Mouse (Mus musculus) midbrain, embryonic 12.5 days (tissue): Measurements from ENCODE around the gene 2810408A11Rik. TPM values are rescaled to one million over a fixed set of nuclear protein-coding genes. Genes with fewer than 3 reads are reported as not detected.

Experiments
- ATAC-seq: fragments of 200-750 bp; cut with Nextera tagmentation; 2 replicates; pipeline ENCODE4 v1.8.0; 2017; ENCODE audit warnings: low read depth, moderate TSS enrichment, moderate library complexity; ENCODE audit not compliant: low FRiP score
- H3K27ac ChIP-seq: fragments of 300-500 bp; sonication (generic); replicated peaks from 2 replicates; pipeline ENCODE4 v1.5.1; 2016; ENCODE audit warnings: mild to moderate bottlenecking
- H3K27me3 ChIP-seq: fragments of 300-500 bp; sonication (generic); 2 replicates; pipeline ENCODE4 v1.6.1; 2016; ENCODE audit warnings: mild to moderate bottlenecking
- H3K36me3 ChIP-seq: fragments of 300-500 bp; sonication (generic); 2 replicates; pipeline ENCODE4 v1.6.1; 2016
- H3K4me1 ChIP-seq: fragments of 300-500 bp; sonication (generic); 2 replicates; pipeline ENCODE4 v1.6.1; 2016
- H3K4me2 ChIP-seq: fragments of 300-500 bp; sonication (generic); replicated peaks from 2 replicates; pipeline ENCODE4 v1.6.1; 2016; ENCODE audit warnings: mild to moderate bottlenecking, moderate library complexity
- H3K4me3 ChIP-seq: fragments of 300-500 bp; sonication (generic); 2 replicates; pipeline ENCODE4 v1.5.1; 2016; ENCODE audit warnings: mild to moderate bottlenecking
- H3K9ac ChIP-seq: fragments of 300-500 bp; sonication (generic); replicated peaks from 2 replicates; pipeline ENCODE4 v1.6.1; 2016; ENCODE audit warnings: mild to moderate bottlenecking, moderate library complexity
- H3K9me3 ChIP-seq: fragments of 300-500 bp; sonication (generic); 2 replicates; pipeline ENCODE4 v1.6.1; 2016; ENCODE audit warnings: mild to moderate bottlenecking
- WGBS: fragments of 180-500 bp; shearing (Covaris S2); methylation state at CpG from one replicate; pipeline ENCODE4 v1.1.7; 2016; 5-methylcytosine and 5-hydroxymethylcytosine counted together
- polyA plus RNA-seq: library from polyadenylated mRNA; unstranded; fragments of >200 nt; fragmentation: Nextera tagmentation; extraction: Ambion mirVana; gene quantifications from 2 replicates; pipeline ENCODE4 v1.2.1, GENCODE M21; 2016

2810408A11Rik gene
- 21.8 and 23.2 TPM in 2 replicates for polyA plus RNA-seq

GRCm38 (mm10) chr11:69900471-69901405 is at the start of gene 2810408A11Rik, which contains the start of gene Neurl4:
Gene 2810408A11Rik (minus strand): TSS chr11:69900987.
Gene Neurl4 (plus strand): TSS chr11:69901072.
- WGBS = under 1% methylated on average over 38 of the region's 38 CpGs
- peak within 1 kb of the TSS; percentile 95 for H3K9ac ChIP-seq
- H3K4me2 ChIP-seq = peak within 1 kb of the TSS; percentile 82
- H3K9me3 ChIP-seq = no peaks in the 10 kb centered on the region
- ATAC-seq = peak; percentile 91
- peak within 1 kb of the TSS; percentile 94 for H3K4me3 ChIP-seq
- H3K4me1 ChIP-seq = peaks cover 27% of the 10 kb centered on the region
- no peaks in the 10 kb centered on the region for H3K27me3 ChIP-seq
- H3K27ac ChIP-seq = peak within 1 kb of the TSS; percentile 96
- peaks cover 28% of the 10 kb centered on the region for H3K36me3 ChIP-seq

GRCm38 (mm10) chr11:69948763-69949150 is 48.0 kb upstream of the 2810408A11Rik start:
- peak; percentile 63 for ATAC-seq
- Histone ChIP-seq H3K9ac (peak overlapping the region; percentile 47), H3K27ac (peak overlapping the region; percentile 69), H3K36me3 (peaks cover 10% of the 10 kb centered on the region; the same call in 1 of the 2 replicates), H3K9me3 (no peaks in the 10 kb centered on the region), H3K4me2 (peak overlapping the region; percentile 64), H3K27me3 (peaks cover 11% of the 10 kb centered on the region), H3K4me3 (peak overlapping the region; percentile 49), H3K4me1 (peaks cover 17% of the 10 kb centered on the region)
- WGBS = under 1% methylated on average over 14 of the region's 14 CpGs

GRCm38 (mm10) chr11:69948066-69948762 is 47.4 kb upstream of the 2810408A11Rik start, which contains the start of gene Slc2a4:
Gene Slc2a4 (minus strand): TSS chr11:69948188.
- Histone ChIP-seq H3K27me3 (peaks cover 11% of the 10 kb centered on the region), H3K4me1 (peaks cover 17% of the 10 kb centered on the region), H3K27ac (peak within 1 kb of the TSS; percentile 69), H3K4me3 (peak within 1 kb of the TSS; percentile 49), H3K4me2 (peak within 1 kb of the TSS; percentile 64), H3K9ac (peak within 1 kb of the TSS; percentile 47), H3K36me3 (peaks cover 10% of the 10 kb centered on the region; the same call in 1 of the 2 replicates), H3K9me3 (no peaks in the 10 kb centered on the region)
- ATAC-seq = peak; percentile 93
- WGBS = under 1% methylated on average over 33 of the region's 34 CpGs

GRCm38 (mm10) chr11:69947337-69948065 is 46.7 kb upstream of the 2810408A11Rik start:
- no peak overlapping the region for H3K27ac ChIP-seq
- ATAC-seq = peak; percentile 56
- peaks cover 10% of the 10 kb centered on the region; the same call in 1 of the 2 replicates for H3K36me3 ChIP-seq
- no peaks in the 10 kb centered on the region for H3K9me3 ChIP-seq
- peak overlapping the region; percentile 49 for H3K4me3 ChIP-seq
- peaks cover 17% of the 10 kb centered on the region for H3K4me1 ChIP-seq
- peaks cover 11% of the 10 kb centered on the region for H3K27me3 ChIP-seq
- WGBS = 3% methylated on average over 29 of the region's 29 CpGs
- H3K4me2 ChIP-seq = peak overlapping the region; percentile 64
- peak overlapping the region; percentile 45; the same call in 1 of the 2 replicates for H3K9ac ChIP-seq

- WGBS = 93% methylated on average over 18 of the region's 18 CpGs
- H3K9me3 ChIP-seq = no peaks in the 10 kb centered on the region
Measured at GRCm38 (mm10) chr11:69945997-69946891, 45.5 kb upstream of the 2810408A11Rik start.

GRCm38 (mm10) chr11:69945216-69945615 is 44.4 kb upstream of the 2810408A11Rik start:
- Histone ChIP-seq H3K9me3 (no peaks in the 10 kb centered on the region), H3K27me3 (peaks cover 9% of the 10 kb centered on the region), H3K4me2 (no peak overlapping the region), H3K9ac (no peak overlapping the region), H3K4me1 (peaks cover 17% of the 10 kb centered on the region), H3K27ac (no peak overlapping the region), H3K4me3 (no peak overlapping the region), H3K36me3 (peaks cover 10% of the 10 kb centered on the region; the same call in 1 of the 2 replicates)
- ATAC-seq = no peak
- WGBS = 75% methylated on average over 13 of the region's 13 CpGs

More at GRCm38 (mm10) chr11:69945997-69946891, 45.5 kb upstream of the 2810408A11Rik start:
- peaks cover 10% of the 10 kb centered on the region; the same call in 1 of the 2 replicates for H3K36me3 ChIP-seq
- peak overlapping the region; percentile 64; the same call in 1 of the 2 replicates for H3K4me2 ChIP-seq
- no peak overlapping the region for H3K4me3 ChIP-seq
- H3K27ac ChIP-seq = no peak overlapping the region
- H3K4me1 ChIP-seq = peaks cover 17% of the 10 kb centered on the region
- H3K9ac ChIP-seq = no peak overlapping the region
- ATAC-seq = no peak
- H3K27me3 ChIP-seq = peaks cover 5% of the 10 kb centered on the region

GRCm38 (mm10) chr11:69940962-69941361 is 40.2 kb upstream of the 2810408A11Rik start:
- Histone ChIP-seq H3K9me3 (no peaks in the 10 kb centered on the region), H3K27ac (no peak overlapping the region), H3K4me1 (peaks cover 8% of the 10 kb centered on the region), H3K4me3 (no peak overlapping the region), H3K9ac (no peak overlapping the region; the same call in 1 of the 2 replicates), H3K4me2 (no peak overlapping the region), H3K36me3 (peaks cover 10% of the 10 kb centered on the region; the same call in 1 of the 2 replicates), H3K27me3 (peaks cover 48% of the 10 kb centered on the region)
- WGBS = 88% methylated on average over 4 of the region's 4 CpGs
- ATAC-seq = no peak

- peaks cover 4% of the 10 kb centered on the region; the same call in 1 of the 2 replicates for H3K36me3 ChIP-seq
- WGBS = 95% methylated on average over 17 of the region's 17 CpGs
- no peak overlapping the region for H3K9ac ChIP-seq
- ATAC-seq = no peak
- no peaks in the 10 kb centered on the region for H3K9me3 ChIP-seq
- peaks cover 18% of the 10 kb centered on the region for H3K4me1 ChIP-seq
- no peak overlapping the region for H3K27ac ChIP-seq
- no peak overlapping the region for H3K4me2 ChIP-seq
- no peak overlapping the region for H3K4me3 ChIP-seq
- H3K27me3 ChIP-seq = peaks cover 60% of the 10 kb centered on the region
Measured at GRCm38 (mm10) chr11:69939731-69940130, 38.9 kb upstream of the 2810408A11Rik start.

GRCm38 (mm10) chr11:69939181-69939580 is 38.4 kb upstream of the 2810408A11Rik start:
- Histone ChIP-seq H3K4me2 (no peak overlapping the region), H3K9me3 (no peaks in the 10 kb centered on the region), H3K4me3 (no peak overlapping the region), H3K27me3 (peaks cover 65% of the 10 kb centered on the region), H3K36me3 (no peaks in the 10 kb centered on the region), H3K27ac (no peak overlapping the region), H3K4me1 (peaks cover 21% of the 10 kb centered on the region), H3K9ac (no peak overlapping the region)
- ATAC-seq = no peak
- 82% methylated on average over 5 of the region's 5 CpGs for WGBS

GRCm38 (mm10) chr11:69938401-69938979 is 37.7 kb upstream of the 2810408A11Rik start:
- Histone ChIP-seq H3K9me3 (no peaks in the 10 kb centered on the region), H3K4me1 (peaks cover 21% of the 10 kb centered on the region), H3K36me3 (no peaks in the 10 kb centered on the region), H3K27me3 (peaks cover 69% of the 10 kb centered on the region), H3K27ac (no peak overlapping the region), H3K9ac (no peak overlapping the region), H3K4me3 (no peak overlapping the region), H3K4me2 (no peak overlapping the region)
- ATAC-seq = no peak
- WGBS = 28% methylated on average over 9 of the region's 9 CpGs
